ENCODE assay signal across 8 mouse cellular contexts in genomic region chr10:117709326-117709830, GRCm38 (mm10). TPM values are rescaled to one million over a fixed set of nuclear protein-coding genes. Genes with fewer than 3 reads are reported as not detected.
DNase-seq lines count a peak whose midpoint lies in the region; ATAC-seq lines count a peak whose summit lies in the region.

No protein-coding gene starts in this region.

- 35% methylated on average over 12 of the region's 12 CpGs for WGBS in heart, embryonic 14.5 days
- WGBS in hindbrain, embryonic 14.5 days, result 56% methylated on average over 12 of the region's 12 CpGs
- 59% methylated on average over 12 of the region's 12 CpGs for WGBS in midbrain, embryonic 12.5 days

- H3K27me3 ChIP-seq in heart, embryonic 14.5 days (ENCODE audit: control insufficient read depth, insufficient read depth, low read length), result no peaks in the 10 kb centered on the region
- no peaks in the 10 kb centered on the region for H3K27me3 ChIP-seq in hindbrain, embryonic 14.5 days (ENCODE audit: control insufficient read depth, insufficient read depth, low read length)
- no peaks in the 10 kb centered on the region for H3K27me3 ChIP-seq in midbrain, embryonic 12.5 days

- H3K9me3 ChIP-seq in heart, embryonic 14.5 days (ENCODE audit: control insufficient read depth, low read length), result no peaks in the 10 kb centered on the region
- no peaks in the 10 kb centered on the region for H3K9me3 ChIP-seq in hindbrain, embryonic 14.5 days (ENCODE audit: control insufficient read depth, low read length)
- H3K9me3 ChIP-seq in midbrain, embryonic 12.5 days, result no peaks in the 10 kb centered on the region

- peak overlapping the region; percentile 100 for H3K9ac ChIP-seq in heart, embryonic 14.5 days (ENCODE audit: low read length)
- H3K9ac ChIP-seq in hindbrain, embryonic 14.5 days, result peak overlapping the region; percentile 100
- peak overlapping the region; percentile 98 for H3K9ac ChIP-seq in midbrain, embryonic 12.5 days (replicated peaks)

- no peak for DNase-seq in heart, postnatal 14 days
- DNase-seq in brain, adult 2 months (ENCODE audit: low read depth, low spot score), result peak; percentile 32
- DNase-seq in hindbrain, embryonic 14.5 days (ENCODE audit: low spot score), result no peak
- no peak for DNase-seq in right cerebral cortex, postnatal 25 days
- no peak for DNase-seq in urinary bladder, postnatal 36 days (ENCODE audit: low spot score in 2 of 2)
- no peak for DNase-seq in layer of hippocampus, adult 11-12 months (ENCODE audit: low spot score)

- peak overlapping the region in 1 of 2 experiments; percentile 99; a peak in 2 of 4 replicates for H3K27ac ChIP-seq in heart, embryonic 14.5 days (replicated peaks in 1 of 2; ENCODE audit: control insufficient read depth in 1 of 2, insufficient read depth in 1 of 2, low read depth in 2 of 2, low read length in 2 of 2)
- no peak overlapping the region for H3K27ac ChIP-seq in hindbrain, embryonic 14.5 days
- H3K27ac ChIP-seq in midbrain, embryonic 12.5 days (replicated peaks), result peak overlapping the region; percentile 97; the same call in 1 of the 2 replicates

- peak overlapping the region; percentile 81 for H3K4me2 ChIP-seq in heart, embryonic 14.5 days (ENCODE audit: low read length)
- H3K4me2 ChIP-seq in hindbrain, embryonic 14.5 days (replicated peaks), result peak overlapping the region; percentile 81
- peak overlapping the region; percentile 72 for H3K4me2 ChIP-seq in midbrain, embryonic 12.5 days (replicated peaks)

- H3K4me3 ChIP-seq in heart, embryonic 14.5 days (ENCODE audit: control insufficient read depth in 1 of 2, insufficient read depth in 1 of 2, low read depth in 1 of 2, low read length in 2 of 2), result peak overlapping the region; percentile 85 to 98
- peak overlapping the region; percentile 96 for H3K4me3 ChIP-seq in hindbrain, embryonic 14.5 days (replicated peaks; ENCODE audit: low read length)
- peak overlapping the region; percentile 89 for H3K4me3 ChIP-seq in midbrain, embryonic 12.5 days

- H3K4me1 ChIP-seq in heart, embryonic 14.5 days (ENCODE audit: control insufficient read depth in 2 of 2, insufficient read depth in 2 of 2, low read length in 2 of 2), result peaks cover 0 to 19% of the 10 kb centered on the region in 2 experiments; a peak in 3 of 4 replicates
- H3K4me1 ChIP-seq in hindbrain, embryonic 14.5 days (replicated peaks; ENCODE audit: control insufficient read depth, insufficient read depth, low read length), result peaks cover 13% of the 10 kb centered on the region
- peaks cover 13% of the 10 kb centered on the region for H3K4me1 ChIP-seq in midbrain, embryonic 12.5 days

- H3K36me3 ChIP-seq in heart, embryonic 14.5 days (ENCODE audit: control insufficient read depth, insufficient read depth, low read length), result peaks cover 44% of the 10 kb centered on the region
- peaks cover 36% of the 10 kb centered on the region for H3K36me3 ChIP-seq in hindbrain, embryonic 14.5 days (replicated peaks; ENCODE audit: control insufficient read depth, insufficient read depth)
- H3K36me3 ChIP-seq in midbrain, embryonic 12.5 days, result peaks cover 31% of the 10 kb centered on the region

- intact Hi-C loops in heart, postnatal 14 days (cut with DNase I), result no loop called here

- no peak for ATAC-seq in heart, embryonic 14.5 days (ENCODE audit: insufficient number of reproducible peaks, insufficient read depth, low FRiP score, low read depth)
- no peak for ATAC-seq in hindbrain, embryonic 14.5 days (ENCODE audit: low FRiP score)
- ATAC-seq in midbrain, embryonic 12.5 days (ENCODE audit: low FRiP score, low read depth), result no peak

RNA-seq across cellular contexts. Expression of gene Mdm2, which starts 1.2 kb away (rescaled TPM):
- polyA plus RNA-seq in heart, embryonic 14.5 days (2014; fragmentation: Nextera tagmentation; extraction: Ambion mirVana), result 48.9 and 49.0 TPM in 2 replicates
- total RNA-seq in heart, postnatal 14 days (2021), result 10 to 100 TPM; 52.3 to 52.5 TPM
- 47.2 and 48.4 TPM in 2 replicates for polyA plus RNA-seq in hindbrain, embryonic 14.5 days (2014; fragmentation: Nextera tagmentation; extraction: Ambion mirVana)
- 74.5 and 83.8 TPM in 2 replicates for polyA plus RNA-seq in midbrain, embryonic 12.5 days (2016; fragmentation: Nextera tagmentation; extraction: Ambion mirVana)

RNA-seq across cellular contexts. Expression of gene Slc35e3, which starts 36.8 kb away (rescaled TPM):
- polyA plus RNA-seq in heart, embryonic 14.5 days (2014; fragmentation: Nextera tagmentation; extraction: Ambion mirVana), result 5.9 and 7.7 TPM in 2 replicates
- total RNA-seq in heart, postnatal 14 days (2021), result 1 to 10 TPM; 6.3 to 6.6 TPM
- 24.8 and 28.9 TPM in 2 replicates for polyA plus RNA-seq in hindbrain, embryonic 14.5 days (2014; fragmentation: Nextera tagmentation; extraction: Ambion mirVana)
- polyA plus RNA-seq in midbrain, embryonic 12.5 days (2016; fragmentation: Nextera tagmentation; extraction: Ambion mirVana), result 37.3 and 41.4 TPM in 2 replicates
